Mouse (Mus musculus) gastrocnemius, postnatal 4 days (tissue): ENCODE results near the gene Syt12. TPM values are rescaled to one million over a fixed set of nuclear protein-coding genes. Genes with fewer than 3 reads are reported as not detected.
"Not testable (repeated sequence)": the region's sequence is repeated elsewhere in the genome, so short reads cannot be mapped to it uniquely, and the experiment has no call there.

Source experiments
- DNase-seq, 2 experiments: peaks; one replicate each; pipeline ENCODE4 v3.0.0; 2021 to 2022; ENCODE audit warnings: low spot score in 2 of 2, mixed read lengths in 2 of 2
- total RNA-seq, 2 experiments: library from RNA; stranded (reverse); gene quantifications; 2 replicates each; pipeline ENCODE4 v1.2.3; 2021

Gene Syt12
- total RNA-seq, 2 experiments from 2014 or later = 0.86 to 1.0 TPM

DNA sequence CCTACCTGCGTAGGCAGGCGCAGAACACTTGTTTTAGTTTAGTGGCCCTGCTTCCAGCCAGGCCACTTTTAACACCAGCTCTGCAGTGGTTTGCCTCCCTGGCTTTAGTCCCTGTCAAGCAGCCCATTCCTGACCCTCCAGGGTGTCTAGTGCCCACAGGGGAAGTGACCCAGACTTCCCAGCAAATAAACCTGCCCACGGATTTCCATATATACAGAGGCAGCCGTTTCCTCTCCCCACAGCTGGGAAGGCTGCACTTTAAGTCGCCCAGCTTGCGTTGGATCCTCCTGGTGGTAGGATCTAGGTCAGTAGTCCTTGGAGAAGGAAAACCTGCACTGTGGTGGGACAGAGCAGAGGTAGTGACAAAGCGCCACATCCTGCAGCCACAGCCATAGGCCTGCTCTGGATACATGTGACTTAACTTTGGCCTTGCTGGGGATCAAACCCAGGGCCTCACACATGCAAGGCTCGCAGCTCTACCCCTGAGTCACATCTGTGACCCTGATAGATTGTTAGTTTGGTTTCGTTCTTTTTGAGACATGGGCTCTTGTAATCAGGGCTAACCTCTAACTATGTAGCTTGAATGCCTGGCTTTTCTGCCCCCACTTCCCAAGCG lies 13.9 kb upstream of the Syt12 start:
- DNase-seq = no peak

DNA sequence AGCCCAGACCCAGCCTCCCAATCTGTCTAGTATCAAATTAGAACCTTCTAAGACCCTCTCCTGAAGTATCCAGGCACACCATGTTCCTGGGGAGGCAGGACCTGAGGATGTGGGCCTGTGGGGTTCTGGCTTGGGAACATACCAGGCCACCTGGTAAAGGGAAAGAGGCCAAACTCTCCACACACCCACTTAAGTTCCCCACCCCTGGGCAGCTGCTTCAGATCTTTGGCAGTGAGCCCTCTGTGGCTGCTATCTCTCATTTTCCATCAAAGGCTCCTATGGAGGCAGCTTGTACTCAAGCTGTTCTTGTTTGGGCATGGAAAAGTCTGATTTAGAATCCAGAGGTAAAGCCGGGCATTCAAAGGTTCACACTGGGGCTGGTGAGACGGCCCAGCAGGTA lies 10.6 kb upstream of the Syt12 start:
- DNase-seq = no peak

DNA sequence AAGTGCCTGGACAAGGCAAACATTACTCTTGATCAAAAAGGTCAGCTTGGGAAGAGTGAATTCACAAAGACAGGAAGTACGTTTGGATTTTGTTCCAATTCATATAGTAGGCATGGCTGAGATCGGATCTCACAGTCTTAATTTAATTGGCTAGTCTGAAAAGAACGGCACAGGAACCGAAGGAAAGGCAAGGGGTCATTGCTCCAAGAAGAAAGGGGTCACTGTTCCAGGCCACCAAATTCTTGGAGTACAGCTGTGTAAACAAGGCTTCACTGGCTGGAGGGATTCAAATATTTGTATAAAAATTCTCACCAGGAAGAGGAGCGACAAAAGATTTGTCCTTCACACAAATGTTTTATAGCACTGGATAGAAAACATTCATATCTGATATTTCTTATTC lies 7.8 kb upstream of the Syt12 start:
- DNase-seq = no peak

DNA sequence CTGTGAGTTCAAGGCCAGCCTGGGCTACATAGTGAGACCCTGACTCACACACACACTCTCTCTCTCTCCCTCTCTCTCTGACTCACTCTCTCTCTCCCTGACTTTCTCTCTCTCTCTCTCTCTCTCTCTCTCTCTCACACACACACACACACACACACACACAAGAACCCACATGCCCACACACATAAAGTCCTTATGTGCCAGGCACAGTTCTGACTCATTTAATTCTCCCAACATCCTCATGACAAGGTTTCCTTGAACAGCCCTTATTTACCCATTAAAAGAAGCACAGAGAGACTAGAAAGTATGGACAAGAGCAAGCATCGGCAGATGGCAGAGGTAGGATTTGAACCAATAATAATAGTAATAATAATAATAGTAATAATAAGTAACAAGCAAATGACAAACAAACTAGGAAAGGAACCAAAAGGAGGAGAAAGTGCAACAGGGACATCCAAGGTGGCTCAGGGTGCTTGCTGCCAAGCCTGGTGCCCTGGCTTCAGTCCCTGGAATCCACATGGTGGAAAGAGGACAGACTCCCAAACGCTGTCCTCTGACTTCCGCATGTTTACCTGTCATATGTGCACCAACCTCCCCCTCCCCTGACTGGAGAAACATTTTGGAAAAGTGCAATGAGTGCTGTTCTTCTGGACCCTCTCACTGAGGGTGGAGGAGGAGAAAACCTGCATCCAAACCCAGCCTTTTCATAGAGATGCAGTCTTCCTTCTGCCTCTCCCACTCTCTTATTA lies 5.0 kb upstream of the Syt12 start:
- no peak for DNase-seq

DNA sequence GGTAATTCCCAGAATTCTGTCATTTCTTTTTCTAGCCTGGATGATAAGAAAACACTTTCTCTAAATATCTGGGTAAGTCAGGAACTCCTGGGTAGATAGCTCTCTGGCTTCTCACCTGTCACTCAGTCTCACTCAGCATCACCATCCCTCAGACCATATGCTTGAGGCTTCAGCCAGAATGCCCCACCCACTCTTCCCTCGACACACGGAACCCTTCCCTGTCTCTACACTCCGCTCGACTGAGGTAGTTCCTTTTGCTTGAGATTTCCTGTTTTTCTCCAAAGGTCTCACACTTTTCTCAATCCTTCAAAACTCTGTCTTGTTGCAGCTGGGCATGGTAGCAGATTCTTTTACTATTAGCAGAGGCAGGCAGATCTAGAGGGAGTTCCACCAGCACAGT lies 4.1 kb upstream of the Syt12 start:
- no peak for DNase-seq

DNA sequence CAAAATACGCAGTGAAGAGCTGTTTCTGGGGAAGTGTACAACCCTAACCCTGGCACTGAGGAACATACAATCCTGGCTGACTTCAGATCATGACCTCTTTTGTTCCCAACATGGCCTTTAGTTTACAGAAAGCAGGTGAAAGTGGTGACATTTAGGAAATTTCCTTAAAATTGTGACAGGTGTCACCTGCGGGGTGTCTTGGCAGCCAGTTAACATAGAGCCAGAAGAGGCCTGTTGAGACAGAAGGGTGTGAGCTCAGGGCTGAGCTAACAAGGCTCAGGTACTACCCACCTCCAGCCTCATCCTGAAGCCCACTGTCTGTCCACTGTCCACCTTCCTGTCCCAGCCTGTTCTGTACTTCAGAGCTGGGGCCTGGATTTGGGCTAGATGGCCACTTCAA lies 2.8 kb upstream of the Syt12 start:
- no peak for DNase-seq

DNA sequence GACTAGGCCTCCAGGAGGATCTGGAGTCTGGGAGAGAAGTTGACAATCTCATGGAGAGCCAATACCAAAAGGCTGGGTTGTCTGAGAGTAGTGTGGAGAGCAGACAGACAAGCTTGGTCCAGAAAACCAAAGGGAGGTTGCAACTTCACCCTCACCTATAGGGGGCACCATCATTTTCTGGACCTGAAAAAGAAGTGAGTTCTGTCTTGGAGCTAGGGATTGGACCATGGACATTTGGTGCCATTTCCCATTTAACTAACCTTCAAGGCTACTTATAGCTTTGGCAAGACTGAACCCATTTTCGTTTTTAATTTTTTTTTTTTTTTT lies 906 bp upstream of the Syt12 start:
- DNase-seq = no peak

DNA sequence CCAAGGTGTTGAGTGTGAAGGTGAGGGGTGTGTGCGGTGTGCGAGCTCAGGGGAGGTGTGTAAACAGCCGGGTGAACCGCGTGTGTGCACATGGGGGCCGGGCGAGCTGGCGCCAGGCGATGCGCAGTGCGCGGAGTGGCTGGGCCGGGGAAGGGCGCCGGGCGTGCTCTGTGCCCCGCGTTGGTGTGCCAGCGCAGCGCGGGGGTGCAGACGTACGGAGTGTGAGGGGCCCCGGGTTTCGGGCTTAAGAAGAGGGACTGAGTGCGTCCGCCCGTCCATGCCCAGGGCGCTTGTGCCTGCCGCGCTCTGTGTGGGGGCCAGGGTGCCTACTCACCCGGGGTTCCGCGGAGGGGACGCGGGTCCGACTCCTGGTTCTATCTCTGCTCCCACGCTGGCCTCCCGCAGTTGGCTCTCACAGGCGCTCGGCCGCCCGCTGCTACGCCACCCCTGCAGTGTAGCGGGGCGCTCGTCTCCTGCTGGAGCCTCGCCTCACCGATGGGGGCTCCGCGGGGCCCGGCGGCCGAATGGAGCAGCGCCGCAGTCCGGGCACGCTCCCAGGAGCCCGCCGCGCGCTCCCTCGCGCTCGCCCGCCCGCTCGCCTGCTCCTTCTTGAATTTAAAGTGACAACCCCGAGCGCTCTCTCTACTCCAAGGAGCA lies 518 bp downstream of the Syt12 start:
- DNase-seq = peak in 1 of 2 experiments; percentile 23

DNA sequence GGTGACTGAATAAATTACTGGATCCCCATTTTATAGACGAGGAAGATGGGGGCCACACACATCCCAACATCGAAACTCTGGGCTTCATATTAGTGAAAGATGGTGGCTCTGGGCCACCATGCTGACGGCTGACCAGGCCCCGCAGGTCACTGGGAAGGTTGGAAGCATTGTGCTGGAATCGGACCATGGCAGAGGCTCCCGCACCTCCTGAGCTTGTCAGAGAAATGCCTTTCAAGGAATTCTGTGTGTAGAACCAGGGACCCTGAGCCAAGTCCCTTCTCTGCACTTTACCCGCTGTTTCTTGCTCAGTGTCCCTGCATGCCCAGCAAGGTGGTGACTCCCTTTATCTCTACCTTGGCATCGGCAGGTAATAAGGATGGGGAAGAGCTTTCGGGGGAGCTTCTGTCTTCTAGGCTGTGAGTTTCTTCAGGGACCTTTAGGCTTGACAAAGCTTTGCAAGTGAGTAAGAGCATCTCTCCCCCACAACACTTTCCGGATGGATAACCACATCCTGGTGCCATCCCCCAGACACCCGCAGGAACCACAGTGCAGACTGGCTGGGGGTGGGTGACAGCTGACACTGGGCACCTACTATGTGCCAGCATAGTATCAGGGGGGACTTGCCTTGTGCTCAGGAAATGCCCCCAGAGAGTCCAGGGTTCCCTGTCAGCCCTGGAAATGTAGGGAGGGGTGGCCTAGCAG lies 1.9 kb downstream of the Syt12 start:
- DNase-seq = no peak

DNA sequence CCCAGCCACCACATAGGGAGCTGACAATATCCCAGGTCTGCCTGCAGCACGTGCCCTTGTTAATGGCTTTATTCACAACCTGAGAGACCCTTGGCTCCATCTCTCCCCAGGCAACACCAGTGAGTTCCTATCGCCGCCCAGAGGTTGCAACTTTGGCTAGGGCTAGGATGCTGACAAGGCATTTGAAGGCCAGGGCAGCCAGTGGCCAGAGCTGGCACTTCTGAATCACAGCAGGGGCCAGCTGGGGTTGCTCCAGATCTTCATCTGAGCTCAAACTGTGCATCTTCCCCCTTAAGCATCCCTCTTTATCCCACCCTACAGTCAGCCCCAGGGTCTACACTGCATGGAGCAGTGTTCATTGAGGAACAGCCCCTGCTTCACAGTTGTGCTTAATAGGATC lies 2.5 kb downstream of the Syt12 start:
- no peak for DNase-seq

DNA sequence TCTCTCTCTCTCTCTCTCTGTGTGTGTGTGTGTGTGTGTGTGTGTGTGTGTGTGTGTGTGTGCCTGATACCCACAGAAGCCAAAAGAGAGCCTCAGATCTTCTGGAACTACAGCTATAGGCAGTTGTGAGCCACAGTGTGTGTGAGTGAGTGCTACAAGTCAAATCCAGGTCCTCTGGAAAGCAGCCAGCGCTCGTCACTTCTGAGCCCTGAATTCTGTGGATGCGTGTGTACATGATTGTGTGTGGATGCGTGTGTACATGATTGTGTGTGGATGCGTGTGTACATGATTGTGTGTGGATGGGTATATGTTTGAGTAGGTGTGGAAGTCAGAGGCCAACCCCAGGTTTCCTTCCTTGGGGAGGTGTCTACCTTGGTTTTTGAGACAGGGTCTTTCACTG lies 3.7 kb downstream of the Syt12 start:
- DNase-seq = no peak

DNA sequence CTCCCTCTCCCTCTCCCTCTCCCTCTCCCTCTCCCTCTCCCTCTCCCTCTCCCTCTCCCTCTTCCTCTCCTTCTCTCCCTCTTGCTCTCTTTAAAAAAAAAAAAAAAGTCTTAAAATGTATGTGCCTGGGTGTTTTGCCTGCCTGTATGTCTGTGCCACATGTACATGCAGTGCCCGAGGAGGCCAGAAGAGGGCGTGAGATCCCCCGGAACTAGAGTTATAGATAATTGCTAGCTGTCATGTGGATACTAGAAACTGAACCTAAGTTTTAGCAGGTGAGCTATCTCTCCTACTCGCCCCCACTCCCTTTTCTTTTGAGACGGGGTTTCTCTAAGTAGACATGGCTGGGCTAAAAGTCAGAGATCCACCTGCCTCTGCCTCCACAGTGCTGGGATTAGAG lies 8.9 kb downstream of the Syt12 start:
- DNase-seq = no peak

DNA sequence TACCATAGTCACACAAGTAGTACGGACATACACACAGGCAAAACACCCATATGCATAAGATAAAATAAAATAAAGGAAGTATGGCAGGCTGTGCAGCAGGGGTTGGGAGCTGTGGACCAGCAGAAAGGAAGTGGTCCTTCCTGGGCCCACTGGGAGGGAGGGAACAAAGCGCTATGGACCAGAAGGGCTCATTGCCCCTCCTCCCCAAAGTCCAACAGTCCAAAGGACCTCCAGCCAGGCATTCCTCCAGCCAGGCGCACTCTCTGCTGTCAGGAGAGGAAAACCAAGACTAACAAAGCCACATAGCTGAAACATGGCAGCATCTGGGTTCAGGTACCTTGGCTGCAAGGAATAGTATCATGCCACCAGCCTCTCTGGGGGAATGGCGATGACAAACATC lies 12.6 kb downstream of the Syt12 start:
- DNase-seq = no peak

DNA sequence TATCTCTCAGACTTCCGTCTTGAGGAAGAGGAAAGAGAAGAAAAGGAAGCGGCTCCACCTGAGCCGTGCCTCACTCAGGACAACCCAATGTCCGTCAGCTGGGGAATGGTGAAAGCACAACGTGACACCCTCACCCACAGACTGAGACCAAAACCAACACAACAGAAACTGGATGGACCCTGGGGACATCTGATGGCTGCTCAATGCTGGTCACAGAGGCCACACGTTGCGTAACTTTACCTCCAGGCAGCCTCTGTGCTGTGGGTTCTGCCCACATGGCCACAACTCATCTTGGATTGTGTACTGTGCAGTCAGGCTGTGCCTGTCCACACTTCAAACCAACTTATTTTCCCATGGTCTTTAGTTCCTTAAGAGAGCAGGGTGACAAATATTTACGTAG lies 15.3 kb downstream of the Syt12 start:
- DNase-seq = no peak

DNA sequence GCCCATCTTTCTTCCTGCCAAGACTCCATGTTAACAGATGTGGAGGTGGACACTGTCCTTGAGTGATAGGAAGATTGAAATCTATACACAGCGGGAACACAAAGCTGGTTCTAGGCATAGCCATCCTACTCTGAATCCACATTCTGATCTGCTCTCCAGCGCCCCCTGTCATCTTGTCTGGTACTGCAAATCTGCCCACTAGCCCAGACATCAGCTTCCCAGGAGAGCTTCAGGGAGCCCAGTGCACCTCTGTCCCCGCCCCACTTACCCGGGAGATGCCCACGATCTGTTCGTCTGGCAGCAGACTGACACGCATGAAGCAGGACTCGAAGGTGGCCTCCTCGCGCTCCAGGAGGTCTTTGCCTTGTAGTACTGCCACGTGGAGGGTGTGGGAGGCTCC lies 21.0 kb downstream of the Syt12 start:
- DNase-seq = peak in 1 of 2 experiments; percentile 41

DNA sequence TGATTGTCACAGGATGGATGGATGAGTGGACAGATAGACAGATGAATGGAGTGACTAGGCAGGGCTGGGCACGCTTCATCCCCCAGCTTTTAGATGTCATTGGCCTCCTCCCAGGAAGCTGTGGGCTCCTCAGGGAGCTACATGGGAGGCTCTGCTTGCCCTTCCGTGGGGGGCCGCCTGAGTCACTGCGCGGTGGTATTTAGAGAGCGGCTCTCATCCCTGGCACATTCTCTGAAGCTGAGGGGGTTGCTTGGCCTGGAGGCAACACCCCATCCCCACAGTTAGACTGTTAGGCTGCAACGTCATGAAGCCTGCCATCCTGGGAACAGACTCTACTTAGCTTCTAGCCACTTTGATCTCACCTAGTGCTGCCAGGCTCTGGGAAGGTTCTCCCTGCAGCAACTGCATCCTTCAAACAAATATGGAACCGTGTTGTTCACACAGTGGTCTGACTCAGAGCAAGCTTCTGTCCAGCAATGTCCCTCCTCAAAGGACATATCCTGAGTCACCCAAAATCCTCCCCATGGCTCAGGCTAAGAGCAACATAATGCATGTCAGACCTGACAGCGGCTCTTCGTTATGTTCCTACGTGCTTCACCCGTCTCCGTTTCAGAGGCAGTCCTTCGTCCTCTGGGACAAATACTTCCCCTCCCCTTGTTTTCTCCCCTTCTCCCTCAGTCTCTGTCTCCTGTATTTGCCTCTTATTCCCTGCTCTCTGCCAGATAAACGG lies 22.0 kb downstream of the Syt12 start:
- DNase-seq = no peak

DNA sequence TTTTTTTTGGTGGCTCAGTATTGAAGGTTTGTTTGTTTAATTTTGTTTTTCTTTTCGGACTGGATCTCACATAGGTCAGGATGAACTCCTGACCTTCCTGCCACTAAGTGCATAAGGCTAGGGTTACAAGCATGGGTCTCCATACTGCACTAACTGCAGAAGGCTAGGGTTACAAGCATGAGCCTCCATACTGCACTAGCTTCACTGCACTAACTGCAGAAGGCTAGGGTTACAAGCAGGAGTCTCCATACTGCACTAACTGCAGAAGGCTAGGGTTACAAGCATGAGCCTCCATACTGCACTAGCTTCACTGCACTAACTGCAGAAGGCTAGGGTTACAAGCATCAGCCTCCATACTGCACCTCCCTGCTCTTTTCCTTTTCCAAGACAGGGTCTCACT lies 23.2 kb downstream of the Syt12 start:
- DNase-seq = not testable (repeated sequence)

DNA sequence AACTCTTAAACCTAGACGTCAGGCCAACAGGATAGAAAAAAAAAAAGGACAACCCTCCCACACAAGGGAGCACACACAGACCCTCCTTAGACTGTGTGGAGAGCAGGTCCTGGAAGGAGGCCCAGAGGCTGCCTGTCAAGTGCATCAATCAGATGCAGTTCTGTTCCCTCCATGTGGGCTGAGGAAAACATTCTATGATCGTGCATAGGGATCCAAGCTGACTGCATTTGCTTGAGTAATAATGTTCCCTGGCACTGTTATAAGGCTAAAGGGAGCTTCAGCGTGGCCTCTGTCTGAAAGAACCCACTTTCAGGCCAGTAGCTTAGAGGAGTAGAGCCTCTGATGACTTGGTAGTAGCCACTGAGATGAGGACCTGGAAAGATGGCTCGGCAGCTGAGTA lies 24.7 kb downstream of the Syt12 start:
- no peak for DNase-seq

DNA sequence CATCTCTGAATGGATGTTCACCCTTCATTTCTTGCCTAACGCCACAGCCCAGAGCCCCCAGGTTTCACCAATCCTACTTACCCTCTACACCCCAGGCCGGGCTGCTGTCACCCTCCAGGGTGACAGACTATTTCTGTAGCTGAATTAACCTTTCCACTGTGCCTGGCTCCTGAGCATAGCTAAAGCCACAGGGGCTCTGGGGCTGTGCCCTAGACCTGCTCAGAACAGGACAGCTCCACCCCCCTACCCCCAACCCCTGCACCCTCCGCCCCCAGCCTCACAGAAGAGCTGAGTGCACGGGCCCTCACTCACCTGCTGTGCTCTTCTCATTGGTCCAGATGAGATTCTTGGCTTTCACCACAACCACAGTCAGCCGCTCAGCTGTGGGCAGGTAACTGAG lies 25.3 kb downstream of the Syt12 start:
- DNase-seq = no peak

DNA sequence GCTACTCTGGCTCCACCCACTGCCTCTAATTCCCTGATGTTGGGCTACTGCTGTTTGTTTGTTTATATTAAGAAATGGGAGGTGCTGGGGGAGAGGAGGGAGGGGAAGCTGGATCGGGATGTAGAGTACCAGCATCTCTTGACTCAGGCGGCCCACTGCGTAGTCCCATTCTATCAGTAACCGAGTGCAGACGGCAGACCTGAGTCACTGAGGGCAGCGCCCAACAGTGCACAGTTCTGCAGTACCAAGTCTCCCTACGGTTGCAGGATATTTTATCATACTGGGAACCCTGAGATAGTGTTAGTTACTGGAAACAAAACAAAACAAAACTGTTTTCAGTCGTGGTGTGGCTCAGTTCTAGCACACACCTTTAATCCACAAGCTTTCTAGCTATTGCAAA lies 26.1 kb downstream of the Syt12 start:
- DNase-seq = no peak

DNA sequence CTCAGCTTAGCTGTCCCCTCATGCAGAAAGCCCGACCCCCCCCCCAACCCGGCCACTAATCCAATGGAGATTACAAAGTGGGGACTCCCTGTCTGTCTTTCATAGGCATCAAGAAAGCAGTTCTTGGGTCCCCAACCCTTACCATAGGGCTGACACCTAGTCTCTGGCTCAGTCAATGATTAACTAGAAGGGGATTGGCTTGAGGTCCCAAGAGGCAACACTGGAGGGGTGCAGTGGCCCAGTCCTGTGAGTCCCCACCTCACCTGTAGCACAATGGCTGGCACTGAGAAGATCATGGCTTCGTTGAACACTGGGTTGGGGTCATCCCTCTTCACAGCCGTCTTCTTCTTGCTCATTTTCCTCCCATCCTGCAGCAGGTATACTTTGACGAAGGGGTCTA lies 26.6 kb downstream of the Syt12 start:
- DNase-seq = no peak

DNA sequence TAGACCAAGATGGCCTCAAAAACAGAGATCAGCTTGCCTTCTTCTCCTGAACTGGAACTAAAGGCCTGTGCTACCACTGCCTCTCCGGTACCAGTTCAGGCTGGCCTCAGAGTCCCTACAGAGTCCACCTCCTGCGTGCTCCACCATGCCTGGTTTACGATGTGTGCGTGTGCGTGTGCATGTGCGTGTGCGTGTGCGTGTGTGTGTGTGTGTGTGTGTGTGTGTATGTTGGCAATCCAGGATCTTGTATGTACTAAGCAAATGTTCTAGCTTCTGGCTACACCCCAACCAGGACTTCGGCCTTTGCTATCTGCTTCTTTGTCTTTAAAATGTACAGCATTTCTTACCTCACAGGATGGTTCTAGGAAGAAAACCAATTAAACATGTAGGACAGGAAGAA lies 28.0 kb downstream of the Syt12 start:
- no peak for DNase-seq
